Mouse (Mus musculus): Measurements from ENCODE around the gene Nhsl1.
A peak's percentile ranks its signal among the peaks of the same experiment; 100 is the strongest.
"Not testable (repeated sequence)": the region's sequence is repeated elsewhere in the genome, so short reads cannot be mapped to it uniquely, and the experiment has no call there.

Gene Nhsl1

GRCm38 (mm10) chr10:18446359-18446820 lies 127.6 kb downstream of the Nhsl1 start:
- DNase-seq (ENCODE audit: low read depth): no peak

- no peak for DNase-seq (ENCODE audit: low read depth)
Observed at GRCm38 (mm10) chr10:18447299-18447698, 128.5 kb downstream of the Nhsl1 start.

- not testable (repeated sequence) for DNase-seq (ENCODE audit: low read depth)
Observed at GRCm38 (mm10) chr10:18448896-18449295, 130.1 kb downstream of the Nhsl1 start.

- DNase-seq (ENCODE audit: low read depth): no peak
Observed at GRCm38 (mm10) chr10:18453380-18453779, 134.6 kb downstream of the Nhsl1 start.

- DNase-seq (ENCODE audit: low read depth): no peak
Observed at GRCm38 (mm10) chr10:18454161-18454560, 135.4 kb downstream of the Nhsl1 start.

- DNase-seq (ENCODE audit: low read depth): no peak
Observed at GRCm38 (mm10) chr10:18455301-18455920, 136.6 kb downstream of the Nhsl1 start.

- no peak for DNase-seq (ENCODE audit: low read depth)
Observed at GRCm38 (mm10) chr10:18457808-18458475, 139.2 kb downstream of the Nhsl1 start.

- no peak for DNase-seq (ENCODE audit: low read depth)
Observed at GRCm38 (mm10) chr10:18461336-18461735, 142.6 kb downstream of the Nhsl1 start.

- DNase-seq (ENCODE audit: low read depth): no peak
Observed at GRCm38 (mm10) chr10:18463071-18463841, 144.5 kb downstream of the Nhsl1 start.

GRCm38 (mm10) chr10:18468396-18468795 lies 149.6 kb downstream of the Nhsl1 start:
- no peak for DNase-seq (ENCODE audit: low read depth)

- no peak for DNase-seq (ENCODE audit: low read depth)
Observed at GRCm38 (mm10) chr10:18469279-18470135, 150.7 kb downstream of the Nhsl1 start.

GRCm38 (mm10) chr10:18470351-18471060 lies 151.7 kb downstream of the Nhsl1 start:
- no peak for DNase-seq (ENCODE audit: low read depth)

GRCm38 (mm10) chr10:18471648-18472047 lies 152.9 kb downstream of the Nhsl1 start:
- peak; percentile 78 for DNase-seq (ENCODE audit: low read depth)

- peak; percentile 84 for DNase-seq (ENCODE audit: low read depth)
Observed at GRCm38 (mm10) chr10:18475126-18475525, 156.3 kb downstream of the Nhsl1 start.

GRCm38 (mm10) chr10:18478294-18478693 lies 159.5 kb downstream of the Nhsl1 start:
- DNase-seq (ENCODE audit: low read depth): no peak

- no peak for DNase-seq (ENCODE audit: low read depth)
Observed at GRCm38 (mm10) chr10:18479285-18479684, 160.5 kb downstream of the Nhsl1 start.

GRCm38 (mm10) chr10:18480836-18481235 lies 162.1 kb downstream of the Nhsl1 start:
- peak; percentile 84 for DNase-seq (ENCODE audit: low read depth)

GRCm38 (mm10) chr10:18482558-18483141 lies 163.9 kb downstream of the Nhsl1 start:
- DNase-seq (ENCODE audit: low read depth): no peak

- no peak for DNase-seq (ENCODE audit: low read depth)
Observed at GRCm38 (mm10) chr10:18483658-18484057, 164.9 kb downstream of the Nhsl1 start.

GRCm38 (mm10) chr10:18484731-18485130 lies 165.9 kb downstream of the Nhsl1 start:
- DNase-seq (ENCODE audit: low read depth): no peak

Data from fibroblast of lung, adult 2 months (primary cell).